Mouse (Mus musculus): ENCODE data around the gene Tmem175.

DNA sequence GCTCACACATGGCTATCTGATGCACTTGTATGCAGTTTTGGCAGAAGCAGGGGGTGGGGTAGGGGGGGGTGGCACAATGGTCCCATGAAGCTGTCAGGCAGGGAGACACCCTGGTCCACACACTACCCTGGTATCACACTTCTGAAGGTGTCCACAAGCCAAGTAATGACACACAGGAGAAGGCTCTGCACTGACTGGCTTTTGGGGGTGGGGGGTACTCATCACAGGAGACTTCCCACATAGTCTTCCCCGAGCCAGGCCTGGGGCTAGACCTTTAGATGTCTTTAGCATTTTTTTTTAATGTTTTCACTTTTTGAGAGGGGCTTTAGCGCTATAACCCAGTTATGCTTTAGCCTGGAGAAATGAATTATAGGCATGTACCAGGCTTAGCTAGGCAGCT is 17.7 kb downstream of the Tmem175 start:
- TF ChIP-seq CTCF (IDR thresholded peaks at IDR 0.05; ENCODE audit: insufficient read depth, low read depth, low read length) = no peak
- no peak for TF ChIP-seq POLR2A (IDR thresholded peaks at IDR 0.05; ENCODE audit: insufficient read depth, low read depth, low read length)
